Mouse (Mus musculus) v-Abl transformed pro-B cells (cell line): ENCODE measurements around the gene Neurl1b.

Experiments used
- in situ Hi-C, 2 experiments: fragments of 400-800 bp; cut with MboI; formaldehyde crosslinking; loops; one replicate each; pipeline ENCODE4 v1.15.1; 2025; ENCODE audit not compliant: unreplicated experiment in 2 of 2

The Neurl1b gene

DNA sequence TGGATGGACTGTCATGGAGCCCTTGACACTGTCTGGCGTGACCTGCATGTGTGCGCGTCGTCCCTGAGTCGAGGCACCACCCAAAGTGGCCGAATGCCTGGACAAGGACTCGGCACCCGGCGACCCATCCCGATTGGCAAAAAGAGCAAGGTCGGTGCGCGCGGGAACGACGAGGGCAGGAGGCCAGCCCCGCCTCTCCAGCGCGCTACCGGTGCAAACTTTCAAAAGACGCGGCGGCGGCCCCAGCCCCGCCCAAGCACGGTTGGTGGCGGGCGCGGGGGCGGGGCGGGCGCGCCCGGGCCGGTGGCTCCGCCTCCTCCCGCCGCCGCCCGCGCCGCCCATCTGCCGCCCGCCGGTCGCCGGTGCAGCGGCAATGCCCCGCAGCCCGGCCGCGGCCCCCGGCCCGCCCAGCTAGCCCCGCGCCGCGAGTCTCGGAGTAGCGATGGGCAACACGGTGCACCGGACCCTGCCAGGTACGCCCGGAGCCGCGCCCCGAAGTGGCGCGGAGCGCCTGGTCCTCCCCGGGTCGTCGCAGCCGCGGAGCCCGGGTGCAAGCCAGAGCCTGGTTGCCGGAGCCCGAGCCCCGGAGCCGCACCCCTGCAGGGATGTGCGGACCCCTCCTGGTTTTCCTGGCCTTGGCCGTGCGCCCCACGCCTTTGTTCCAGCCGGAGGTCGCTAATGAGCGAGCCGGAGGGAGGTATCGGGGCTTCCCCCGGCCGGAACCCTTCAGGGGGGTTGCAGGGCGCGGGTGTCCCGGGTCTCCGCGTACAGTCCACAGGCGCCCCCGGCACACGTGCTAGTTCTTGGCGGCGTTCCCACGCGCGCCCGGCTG is at the start of gene Neurl1b:
Gene Neurl1b, plus strand, starts transcription at position 307 of the 832 bp plus-strand sequence.
- in situ Hi-C loops, result loop anchor here (10.0 to 25.0 kb wide), 3 partner anchors 100 to 652 kb away; partner anchors contain the start of genes Mrpl28 (in 1 of the 2), Msln (in 1 of the 2), Narfl (in 1 of the 2) and Tmem8 (in 1 of the 2)

DNA sequence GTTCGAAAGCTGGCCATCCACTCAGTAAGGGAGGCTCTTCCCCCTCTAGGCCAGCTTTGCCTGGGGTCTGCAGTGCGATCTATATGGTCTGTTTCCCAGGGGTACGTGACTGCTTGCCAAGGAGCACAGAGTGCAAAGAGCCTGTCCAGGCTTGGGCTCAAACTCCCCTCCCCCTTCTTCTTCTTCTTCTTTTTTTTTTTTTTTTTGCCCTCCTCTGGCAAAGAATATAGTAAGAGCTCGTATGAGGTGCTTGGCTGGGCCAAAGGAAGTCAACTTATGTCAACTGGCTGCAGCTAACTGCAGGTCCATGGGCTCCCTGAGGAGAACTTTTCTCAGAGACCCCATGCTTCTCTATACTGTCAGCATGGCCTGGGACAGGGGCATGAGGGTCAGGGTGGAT is 47.8 kb upstream of the Neurl1b start:
- in situ Hi-C loops, result no loop called here

- in situ Hi-C loops, result no loop called here
These were observed 46.2 kb upstream of the Neurl1b start for GRCm38 (mm10) chr17:26368336-26368992.

DNA sequence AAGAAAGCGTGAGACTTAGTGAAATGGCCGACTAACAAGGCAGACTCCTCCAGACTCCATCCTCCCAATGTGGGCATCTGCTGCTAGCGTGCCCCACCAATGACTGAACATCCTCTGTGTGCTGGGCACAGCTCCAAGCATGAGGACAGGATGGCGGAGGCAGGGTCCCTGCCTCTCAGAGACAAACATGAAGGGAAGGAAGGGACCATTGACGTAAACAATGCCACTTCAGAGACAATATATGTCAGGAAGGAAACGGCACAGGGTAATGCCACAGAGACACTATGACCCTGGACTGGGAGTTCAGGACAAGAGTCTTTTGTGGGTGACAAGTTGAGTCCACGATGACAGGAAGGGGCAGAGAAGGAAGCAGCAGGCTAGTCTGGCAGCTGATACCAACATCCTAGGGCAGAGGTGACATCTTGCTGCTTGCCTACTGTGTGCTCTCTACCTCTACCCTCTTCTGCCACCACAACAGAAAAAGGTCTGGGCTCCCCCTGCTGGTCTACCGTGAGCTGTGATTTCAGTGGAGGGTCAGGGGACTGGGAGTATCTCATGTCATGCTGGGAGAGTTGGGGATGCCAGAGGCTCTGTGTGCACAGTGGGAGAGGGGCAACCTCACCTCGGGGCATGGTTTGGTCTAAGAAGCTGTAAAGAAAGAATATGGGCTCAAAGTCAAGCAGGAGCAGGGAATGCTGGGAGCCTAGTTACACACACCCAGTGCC is 43.9 kb upstream of the Neurl1b start:
- in situ Hi-C loops, result no loop called here

DNA sequence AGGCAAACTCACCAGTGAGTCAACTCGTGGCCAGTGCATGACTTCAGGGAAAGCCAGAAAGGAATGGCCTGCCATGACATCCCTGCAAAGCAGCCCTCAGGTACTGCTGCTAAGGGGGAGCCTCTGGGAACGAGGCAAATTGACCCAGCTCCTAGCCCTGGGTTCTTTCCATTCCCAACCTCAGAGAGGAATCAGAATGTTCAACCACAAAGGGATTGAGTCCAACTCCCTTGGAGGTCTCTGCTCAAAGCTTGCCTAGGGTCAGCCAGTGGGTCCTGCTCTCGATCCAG is 43.4 kb upstream of the Neurl1b start:
- in situ Hi-C loops, result no loop called here

- in situ Hi-C loops, result no loop called here
These were observed 41.4 kb upstream of the Neurl1b start for GRCm38 (mm10) chr17:26373211-26373610.

GRCm38 (mm10) chr17:26376416-26376815 is 38.2 kb upstream of the Neurl1b start:
- in situ Hi-C loops, result loop anchor here in 1 of 2 experiments (25.0 kb wide), 1 partner anchor 1561 kb away; no protein-coding TSS in a partner anchor

GRCm38 (mm10) chr17:26376994-26377744 is 37.5 kb upstream of the Neurl1b start:
- in situ Hi-C loops, result loop anchor here in 1 of 2 experiments (25.0 kb wide), 1 partner anchor 1560 kb away; no protein-coding TSS in a partner anchor

- in situ Hi-C loops, result loop anchor here in 1 of 2 experiments (25.0 kb wide), 1 partner anchor 1557 kb away; no protein-coding TSS in a partner anchor
These were observed 34.2 kb upstream of the Neurl1b start for GRCm38 (mm10) chr17:26380280-26380985.

- in situ Hi-C loops, result loop anchor here in 1 of 2 experiments (25.0 kb wide), 1 partner anchor 1556 kb away; no protein-coding TSS in a partner anchor
These were observed 33.6 kb upstream of the Neurl1b start for GRCm38 (mm10) chr17:26380986-26381446.

- in situ Hi-C loops, result loop anchor here in 1 of 2 experiments (25.0 kb wide), 1 partner anchor 1556 kb away; no protein-coding TSS in a partner anchor
These were observed 33.0 kb upstream of the Neurl1b start for GRCm38 (mm10) chr17:26381613-26382012.

GRCm38 (mm10) chr17:26382176-26382575 is 32.5 kb upstream of the Neurl1b start:
- in situ Hi-C loops, result loop anchor here in 1 of 2 experiments (25.0 kb wide), 1 partner anchor 1555 kb away; no protein-coding TSS in a partner anchor

DNA sequence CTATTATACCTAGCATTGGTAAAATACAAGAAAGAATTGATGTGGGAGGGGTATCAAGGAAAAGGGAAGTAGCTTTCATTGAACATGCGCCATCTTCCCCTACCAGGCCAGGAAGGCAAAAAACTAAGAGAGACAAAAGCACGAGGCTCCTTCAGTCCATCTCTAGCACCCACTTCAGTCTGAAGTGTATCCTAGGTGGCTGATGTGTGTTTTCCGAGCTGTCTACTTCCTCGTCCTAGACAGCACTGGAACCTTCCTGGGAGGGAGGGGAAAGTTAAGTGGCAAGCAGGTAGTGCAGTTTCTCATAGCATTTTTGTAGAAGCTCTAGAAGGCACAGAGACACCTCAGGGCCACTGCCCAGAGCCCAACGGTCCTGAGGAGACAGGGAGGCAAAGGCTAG is 31.9 kb upstream of the Neurl1b start:
- in situ Hi-C loops, result loop anchor here in 1 of 2 experiments (25.0 kb wide), 1 partner anchor 1555 kb away; no protein-coding TSS in a partner anchor

DNA sequence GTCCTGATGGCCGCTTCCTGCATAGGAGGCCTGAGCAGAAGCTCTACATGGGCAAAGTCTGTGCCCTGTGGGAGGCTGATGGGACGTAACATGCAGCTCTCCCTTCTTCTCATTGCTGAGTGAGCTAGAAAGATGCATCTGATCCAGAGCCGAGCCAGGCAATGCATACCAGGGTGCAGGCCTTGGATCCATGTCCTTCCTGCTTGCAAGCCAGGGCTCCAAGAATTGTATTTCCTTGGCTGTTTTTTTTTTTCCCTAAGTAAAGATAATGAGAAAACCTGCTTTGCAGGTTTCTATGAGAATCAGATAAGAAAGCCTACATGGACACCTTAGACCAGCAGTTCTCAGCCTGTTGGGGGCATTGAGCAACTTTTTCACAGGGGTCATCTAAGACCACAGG is 30.5 kb upstream of the Neurl1b start:
- in situ Hi-C loops, result loop anchor here in 1 of 2 experiments (25.0 kb wide), 1 partner anchor 1553 kb away; no protein-coding TSS in a partner anchor

DNA sequence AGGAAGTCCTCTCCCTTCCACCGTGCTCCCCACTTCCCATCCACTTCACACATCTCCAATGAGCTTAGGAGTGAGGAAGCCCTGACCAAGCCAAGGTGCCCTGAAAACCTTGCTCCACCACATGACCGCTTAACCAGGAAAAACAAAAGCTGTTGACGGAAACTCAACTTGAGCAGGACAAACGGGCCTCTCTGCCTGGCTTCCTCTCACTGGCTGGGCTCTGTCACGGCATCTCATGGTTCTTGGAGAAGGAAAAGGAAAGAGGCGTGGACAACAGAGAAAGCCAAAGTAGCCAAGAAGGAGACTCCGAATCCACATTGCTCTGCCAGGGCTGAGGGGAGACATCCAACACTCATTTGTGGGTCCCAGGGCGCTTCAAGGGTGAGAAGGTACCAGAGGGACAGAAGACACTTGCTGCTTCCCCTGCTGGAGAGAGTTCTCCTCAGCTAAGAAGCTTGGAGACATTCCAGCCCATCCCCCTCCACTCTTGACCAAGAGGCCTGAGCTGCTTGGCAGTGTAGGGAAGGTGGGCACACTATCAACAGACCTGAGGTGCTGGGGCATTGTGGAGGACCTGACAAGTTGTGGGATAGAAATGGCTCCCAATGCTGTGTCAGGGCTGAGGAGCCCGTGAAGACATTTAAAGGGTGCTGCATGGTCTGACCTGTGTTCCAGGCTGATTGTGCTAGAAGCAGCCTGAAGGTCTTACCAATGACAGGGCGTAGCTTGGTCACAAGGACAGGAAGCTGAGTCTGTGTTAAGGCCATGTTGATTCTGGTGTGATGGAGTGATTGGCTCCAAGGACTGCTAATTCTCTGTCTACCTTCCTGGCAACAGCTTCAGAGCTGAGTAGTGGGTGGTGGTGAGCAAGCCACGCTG is 29.1 kb upstream of the Neurl1b start:
- in situ Hi-C loops, result loop anchor here in 1 of 2 experiments (25.0 kb wide), 1 partner anchor 1552 kb away; no protein-coding TSS in a partner anchor

GRCm38 (mm10) chr17:26386131-26386481 is 28.5 kb upstream of the Neurl1b start:
- in situ Hi-C loops, result loop anchor here in 1 of 2 experiments (25.0 kb wide), 1 partner anchor 1551 kb away; no protein-coding TSS in a partner anchor

- in situ Hi-C loops, result loop anchor here in 1 of 2 experiments (25.0 kb wide), 1 partner anchor 1549 kb away; no protein-coding TSS in a partner anchor
These were observed 26.5 kb upstream of the Neurl1b start for GRCm38 (mm10) chr17:26388106-26388505.

GRCm38 (mm10) chr17:26389241-26389640 is 25.4 kb upstream of the Neurl1b start:
- in situ Hi-C loops, result loop anchor here in 1 of 2 experiments (25.0 kb wide), 1 partner anchor 1548 kb away; no protein-coding TSS in a partner anchor
